Mouse (Mus musculus): Measurements from ENCODE around the gene Tssc4.

DNA sequence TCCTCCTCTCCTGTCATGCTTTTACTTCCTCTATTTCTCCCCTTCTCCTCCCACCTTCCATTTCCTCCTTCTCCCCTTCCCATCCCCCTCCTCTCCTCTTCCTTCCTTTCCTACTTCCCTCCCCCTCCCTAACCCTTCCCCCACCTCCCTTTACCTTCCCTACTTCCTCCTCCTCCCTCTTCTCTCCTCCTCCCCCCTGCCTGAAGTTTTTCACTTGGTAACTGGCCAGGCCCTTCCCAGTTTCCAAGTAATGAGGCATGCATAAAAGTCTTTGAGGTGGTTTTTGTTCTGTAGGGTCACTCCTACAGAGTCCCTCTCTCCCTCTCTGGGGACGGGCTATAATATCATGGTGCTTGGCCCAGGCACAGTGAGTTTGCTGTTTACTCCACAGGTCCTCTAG lies 50.4 kb downstream of the Tssc4 start:
- TF ChIP-seq JUND (conservative IDR thresholded peaks at IDR 0.05; ENCODE audit: low read depth, low read length) (no peak), CTCF (conservative IDR thresholded peaks at IDR 0.05 in 1 of 2, IDR thresholded peaks at IDR 0.05 in 1 of 2; ENCODE audit: low read depth in 2 of 2, low read length in 2 of 2) (no peak), POLR2A (IDR thresholded peaks at IDR 0.05; ENCODE audit: low read depth, low read length) (no peak), ZMIZ1 (IDR thresholded peaks at IDR 0.05; ENCODE audit: low read depth, low read length) (no peak), UBTF (IDR thresholded peaks at IDR 0.05; ENCODE audit: low read depth, low read length) (no peak), EP300 (IDR thresholded peaks at IDR 0.05; ENCODE audit: low read length) (no peak), POLR2AphosphoS2 (IDR thresholded peaks at IDR 0.05; ENCODE audit: low read depth, low read length) (no peak), RAD21 (IDR thresholded peaks at IDR 0.05; ENCODE audit: low read depth, low read length) (no peak), MXI1 (IDR thresholded peaks at IDR 0.05; ENCODE audit: low read depth, low read length) (no peak)
